Mouse (Mus musculus) liver, adult 2 months (tissue): ENCODE results near the gene Kcnh1. TPM values are rescaled to one million over a fixed set of nuclear protein-coding genes. Genes with fewer than 3 reads are reported as not detected.

ENCODE experiments used
- DNase-seq: peaks from one replicate; pipeline ENCODE4 v3.0.0-alpha.2; 2011; ENCODE audit warnings: low read depth, low spot score; ENCODE audit errors: extremely low read depth
- H3K27ac ChIP-seq: fragments of 200-500 bp; replicated peaks from 2 replicates; pipeline ENCODE4 v1.5.1; 2012; ENCODE audit warnings: low read depth, mild to moderate bottlenecking, control low read depth, inconsistent platforms, low read length; ENCODE audit not compliant: insufficient read depth
- H3K27me3 ChIP-seq: fragments of 200-500 bp; 2 replicates; pipeline ENCODE4 v1.6.1; 2012; ENCODE audit warnings: mild to moderate bottlenecking, moderate library complexity, low read length, inconsistent platforms; ENCODE audit not compliant: control insufficient read depth, insufficient read depth
- H3K36me3 ChIP-seq: fragments of 200-500 bp; 2 replicates; pipeline ENCODE4 v1.6.1; 2012; ENCODE audit warnings: low read length, inconsistent platforms; ENCODE audit not compliant: control insufficient read depth, insufficient read depth
- H3K4me1 ChIP-seq: fragments of 200-500 bp; 2 replicates; pipeline ENCODE4 v1.6.1; 2011; ENCODE audit warnings: low read length; ENCODE audit not compliant: control insufficient read depth, insufficient read depth
- H3K4me3 ChIP-seq: fragments of 200-500 bp; 2 replicates; pipeline ENCODE4 v1.5.1; 2011; ENCODE audit warnings: low read depth, mild to moderate bottlenecking, control low read depth, low read length, moderate library complexity; ENCODE audit not compliant: insufficient read depth
- H3K79me2 ChIP-seq: fragments of 200-500 bp; 2 replicates; pipeline ENCODE4 v1.6.1; 2012; ENCODE audit warnings: inconsistent platforms, mild to moderate bottlenecking, low read length, moderate library complexity; ENCODE audit not compliant: control insufficient read depth, insufficient read depth
- H3K9ac ChIP-seq: fragments of 200-500 bp; 2 replicates; pipeline ENCODE4 v1.6.1; 2012; ENCODE audit warnings: low read depth, mild to moderate bottlenecking, control low read depth, inconsistent platforms, low read length
- CTCF ChIP-seq: fragments of 200-500 bp; IDR thresholded peaks from 2 replicates; pipeline ENCODE4 v1.5.1; 2011; ENCODE audit warnings: low read depth, low read length, control low read depth
- POLR2A ChIP-seq: fragments of 200-500 bp; IDR thresholded peaks from 2 replicates; pipeline ENCODE4 v1.6.1; 2011; ENCODE audit warnings: low read length, control low read depth; ENCODE audit not compliant: insufficient read depth; ENCODE audit errors: extremely low read depth
- WGBS: fragments of 180-500 bp; shearing (Covaris S2); methylation state at CpG from one replicate; pipeline ENCODE4 v1.1.7; 2018; 5-methylcytosine and 5-hydroxymethylcytosine counted together
- polyA plus RNA-seq: library from polyadenylated mRNA; depleted of rRNA; stranded (reverse); fragments of >200 nt; gene quantifications from 2 replicates; pipeline ENCODE4 v1.2.3, GENCODE M21; 2012
- total RNA-seq: library from RNA; depleted of rRNA; stranded (reverse); fragments of >200 nt; gene quantifications from 2 replicates; pipeline ENCODE4 v1.2.3, GENCODE M21; 2014

Gene Kcnh1
- total and polyA plus RNA-seq, 2 experiments: not detected

DNA sequence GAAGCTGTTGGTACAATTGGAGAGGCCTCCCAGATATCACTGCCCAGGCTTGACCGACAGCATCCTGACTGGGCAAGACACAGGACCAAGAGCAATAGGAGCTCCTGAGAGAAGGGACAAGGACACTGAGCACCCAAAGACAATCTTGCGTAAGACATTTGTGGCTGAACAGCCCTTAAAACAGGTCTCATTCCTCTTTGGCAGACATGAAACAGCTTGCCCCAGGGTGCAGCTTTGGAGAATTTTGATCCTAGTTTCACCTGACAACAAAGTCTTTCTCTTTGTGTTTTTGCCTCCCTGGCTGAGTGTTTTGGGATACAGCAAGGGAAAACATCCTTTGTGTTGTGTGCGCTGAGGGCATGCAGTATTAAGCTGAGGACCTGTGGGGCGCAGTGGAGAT lies 153.4 kb downstream of the Kcnh1 start:
- DNase-seq: no peak
- H3K36me3 ChIP-seq: no peaks in the 10 kb centered on the region
- no peak overlapping the region for H3K4me3 ChIP-seq
- no peak overlapping the region for H3K27ac ChIP-seq
- no peaks in the 10 kb centered on the region for H3K27me3 ChIP-seq
- no peak for TF ChIP-seq CTCF
- no peak for TF ChIP-seq POLR2A
- 93% methylated on average over 4 of the region's 4 CpGs for WGBS
- no peaks in the 10 kb centered on the region for H3K79me2 ChIP-seq
- H3K9ac ChIP-seq: no peak overlapping the region
- no peaks in the 10 kb centered on the region for H3K4me1 ChIP-seq

GRCm38 (mm10) chr1:192347327-192347726 lies 156.8 kb downstream of the Kcnh1 start:
- TF ChIP-seq POLR2A (no peak), CTCF (no peak)
- no peak for DNase-seq
- H3K36me3 ChIP-seq: no peaks in the 10 kb centered on the region
- 47% methylated on average over 5 of the region's 5 CpGs for WGBS
- no peaks in the 10 kb centered on the region for H3K27me3 ChIP-seq
- H3K79me2 ChIP-seq: no peaks in the 10 kb centered on the region
- H3K9ac ChIP-seq: no peak overlapping the region
- no peak overlapping the region for H3K4me3 ChIP-seq
- H3K27ac ChIP-seq: no peak overlapping the region
- H3K4me1 ChIP-seq: no peaks in the 10 kb centered on the region

- Histone ChIP-seq H3K27ac (no peak overlapping the region), H3K36me3 (no peaks in the 10 kb centered on the region), H3K4me3 (no peak overlapping the region), H3K27me3 (no peaks in the 10 kb centered on the region), H3K4me1 (no peaks in the 10 kb centered on the region), H3K79me2 (no peaks in the 10 kb centered on the region), H3K9ac (no peak overlapping the region)
- 86% methylated on average over 3 of the region's 3 CpGs for WGBS
- DNase-seq: no peak
- TF ChIP-seq POLR2A: no peak
- TF ChIP-seq CTCF: no peak
These were observed 165.7 kb downstream of the Kcnh1 start for GRCm38 (mm10) chr1:192356231-192356630.

DNA sequence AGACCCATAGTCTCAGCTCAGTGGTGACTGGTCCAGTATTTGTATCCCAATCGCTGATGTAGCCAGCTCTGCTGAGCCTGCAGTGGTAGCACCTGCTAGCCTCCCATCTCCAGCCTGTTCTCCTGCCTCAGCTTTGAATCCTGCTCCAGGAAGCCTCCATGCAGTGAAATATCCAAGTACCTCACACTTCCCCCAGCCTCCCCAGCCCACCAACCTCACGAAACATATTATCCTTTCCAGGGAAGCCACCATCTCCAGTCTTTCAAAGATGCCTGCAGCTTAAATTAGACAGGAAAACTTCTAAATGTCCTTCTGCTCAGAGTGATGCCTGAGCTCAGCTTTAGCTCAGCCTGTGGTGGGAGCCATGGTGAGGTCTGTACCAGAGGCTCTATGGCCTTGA lies 168.6 kb downstream of the Kcnh1 start:
- no peaks in the 10 kb centered on the region for H3K27me3 ChIP-seq
- H3K27ac ChIP-seq: no peak overlapping the region
- DNase-seq: no peak
- TF ChIP-seq POLR2A (no peak), CTCF (no peak)
- no peaks in the 10 kb centered on the region for H3K4me1 ChIP-seq
- no peak overlapping the region for H3K9ac ChIP-seq
- no peaks in the 10 kb centered on the region for H3K36me3 ChIP-seq
- H3K79me2 ChIP-seq: no peaks in the 10 kb centered on the region
- no peak overlapping the region for H3K4me3 ChIP-seq
- WGBS: 94% methylated on average over 2 of the region's 2 CpGs

DNA sequence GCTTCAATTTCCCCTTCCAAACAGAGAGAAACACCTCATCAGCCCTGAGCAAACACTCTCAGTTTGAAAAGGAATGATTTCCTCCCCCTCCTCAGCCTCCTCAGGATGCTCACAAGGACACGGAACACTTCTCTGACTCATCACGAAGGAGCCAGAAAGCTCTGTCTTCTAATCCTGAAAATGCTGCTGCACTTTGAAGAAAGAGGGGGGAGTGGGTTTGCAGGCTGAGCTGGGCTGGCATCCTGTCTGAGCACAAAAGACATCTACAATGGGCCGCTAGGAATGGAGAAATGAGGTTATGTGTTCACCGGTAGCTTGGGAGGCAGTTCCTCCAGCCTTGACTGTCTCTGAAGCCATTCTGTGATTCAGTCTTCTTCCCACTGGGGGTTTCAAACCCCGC lies 177.8 kb downstream of the Kcnh1 start:
- no peaks in the 10 kb centered on the region for H3K36me3 ChIP-seq
- no peak for DNase-seq
- H3K27ac ChIP-seq: no peak overlapping the region
- no peak overlapping the region for H3K9ac ChIP-seq
- no peaks in the 10 kb centered on the region for H3K79me2 ChIP-seq
- 42% methylated on average over 5 of the region's 5 CpGs for WGBS
- no peak for TF ChIP-seq POLR2A
- no peak for TF ChIP-seq CTCF
- no peaks in the 10 kb centered on the region for H3K4me1 ChIP-seq
- peaks cover 5% of the 10 kb centered on the region for H3K27me3 ChIP-seq
- H3K4me3 ChIP-seq: no peak overlapping the region

GRCm38 (mm10) chr1:192371943-192372614 lies 181.5 kb downstream of the Kcnh1 start:
- WGBS: 88% methylated on average over 4 of the region's 4 CpGs
- DNase-seq: no peak
- H3K4me3 ChIP-seq: no peak overlapping the region
- H3K36me3 ChIP-seq: no peaks in the 10 kb centered on the region
- H3K4me1 ChIP-seq: no peaks in the 10 kb centered on the region
- H3K27ac ChIP-seq: no peak overlapping the region
- TF ChIP-seq POLR2A (no peak), CTCF (no peak)
- peaks cover 9% of the 10 kb centered on the region; the same call in 1 of the 2 replicates for H3K27me3 ChIP-seq
- no peaks in the 10 kb centered on the region for H3K79me2 ChIP-seq
- no peak overlapping the region for H3K9ac ChIP-seq
